Mouse (Mus musculus): ENCODE results near the gene Hsf2. TPM values are rescaled to one million over a fixed set of nuclear protein-coding genes. Genes with fewer than 3 reads are reported as not detected.

Hsf2 gene
- total RNA-seq, 2 experiments from 2014 or later, result 29.2 to 30.2 TPM

- intact Hi-C loops (cut with DNase I), result no loop called here
- DNase-seq (ENCODE audit: extremely low spot score in 1 of 2, low spot score in 2 of 2), result no peak
- TF ChIP-seq CTCF (IDR thresholded peaks at IDR 0.05), result no peak
- Histone ChIP-seq H3K27ac (no peak overlapping the region), H3K4me3 (no peak overlapping the region)
Measured at GRCm38 (mm10) chr10:57484741-57485140, 1.4 kb upstream of the Hsf2 start.

GRCm38 (mm10) chr10:57486542-57487071 is 422 bp downstream of the Hsf2 start:
- Histone ChIP-seq H3K27ac (peak overlapping the region; percentile 94), H3K4me3 (peak overlapping the region; percentile 94)
- DNase-seq (ENCODE audit: extremely low spot score in 1 of 2, low spot score in 2 of 2), result peak in 1 of 2 experiments; percentile 76
- intact Hi-C loops (cut with DNase I), result loop anchor here (1.0 kb wide), 1 partner anchor 45 kb away; no protein-coding TSS in a partner anchor
- TF ChIP-seq CTCF (IDR thresholded peaks at IDR 0.05), result no peak

GRCm38 (mm10) chr10:57487201-57487600 is 1.0 kb downstream of the Hsf2 start:
- no peak for DNase-seq (ENCODE audit: extremely low spot score in 1 of 2, low spot score in 2 of 2)
- intact Hi-C loops (cut with DNase I), result no loop called here
- peak overlapping the region; percentile 94; the same call in 1 of the 2 replicates for H3K27ac ChIP-seq
- no peak for TF ChIP-seq CTCF (IDR thresholded peaks at IDR 0.05)
- peak overlapping the region; percentile 94 for H3K4me3 ChIP-seq

GRCm38 (mm10) chr10:57488591-57488990 is 2.4 kb downstream of the Hsf2 start:
- intact Hi-C loops (cut with DNase I), result no loop called here
- no peak for DNase-seq (ENCODE audit: extremely low spot score in 1 of 2, low spot score in 2 of 2)
- Histone ChIP-seq H3K4me3 (no peak overlapping the region), H3K27ac (no peak overlapping the region)
- TF ChIP-seq CTCF (IDR thresholded peaks at IDR 0.05), result no peak; the same call in 1 of the 2 replicates

- no peak overlapping the region for H3K4me3 ChIP-seq
- no peak for TF ChIP-seq CTCF (IDR thresholded peaks at IDR 0.05)
- intact Hi-C loops (cut with DNase I), result no loop called here
- no peak overlapping the region for H3K27ac ChIP-seq
- DNase-seq (ENCODE audit: extremely low spot score in 1 of 2, low spot score in 2 of 2), result no peak
Measured at GRCm38 (mm10) chr10:57492050-57492449, 5.9 kb downstream of the Hsf2 start.

GRCm38 (mm10) chr10:57499414-57500156 is 13.4 kb downstream of the Hsf2 start:
- intact Hi-C loops (cut with DNase I), result no loop called here
- DNase-seq (ENCODE audit: extremely low spot score in 1 of 2, low spot score in 2 of 2), result no peak
- TF ChIP-seq CTCF (IDR thresholded peaks at IDR 0.05), result no peak
- Histone ChIP-seq H3K27ac (no peak overlapping the region), H3K4me3 (no peak overlapping the region)

- intact Hi-C loops (cut with DNase I), result loop anchor here (5.0 kb wide), 1 partner anchor 778 kb away; no protein-coding TSS in a partner anchor
- no peak overlapping the region for H3K27ac ChIP-seq
- H3K4me3 ChIP-seq, result no peak overlapping the region
- no peak for DNase-seq (ENCODE audit: extremely low spot score in 1 of 2, low spot score in 2 of 2)
- no peak for TF ChIP-seq CTCF (IDR thresholded peaks at IDR 0.05)
Measured at GRCm38 (mm10) chr10:57514616-57515015, 28.4 kb downstream of the Hsf2 start.

GRCm38 (mm10) chr10:57515278-57515677 is 29.1 kb downstream of the Hsf2 start:
- intact Hi-C loops (cut with DNase I), result no loop called here
- Histone ChIP-seq H3K4me3 (no peak overlapping the region), H3K27ac (no peak overlapping the region)
- DNase-seq (ENCODE audit: extremely low spot score in 1 of 2, low spot score in 2 of 2), result no peak
- no peak for TF ChIP-seq CTCF (IDR thresholded peaks at IDR 0.05)

GRCm38 (mm10) chr10:57526469-57526868 is 40.3 kb downstream of the Hsf2 start:
- intact Hi-C loops (cut with DNase I), result loop anchor here (10.0 kb wide), 1 partner anchor 948 kb away; no protein-coding TSS in a partner anchor
- TF ChIP-seq CTCF (IDR thresholded peaks at IDR 0.05), result no peak

GRCm38 (mm10) chr10:57531076-57531475 is 44.9 kb downstream of the Hsf2 start:
- Histone ChIP-seq H3K4me3 (peak overlapping the region; percentile 91), H3K27ac (no peak overlapping the region)
- DNase-seq (ENCODE audit: extremely low spot score in 1 of 2, low spot score in 2 of 2), result peak in 1 of 2 experiments; percentile 29
- TF ChIP-seq CTCF (IDR thresholded peaks at IDR 0.05), result no peak
- intact Hi-C loops (cut with DNase I), result loop anchor here (1.0 to 10.0 kb wide), 3 partner anchors 45 to 724 kb away; partner anchors contain the start of genes Gcc2, Hsf2 and Pkib

More at GRCm38 (mm10) chr10:57526469-57526868, 40.3 kb downstream of the Hsf2 start:
- Histone ChIP-seq H3K4me3 (no peak overlapping the region), H3K27ac (no peak overlapping the region)
- DNase-seq (ENCODE audit: extremely low spot score in 1 of 2, low spot score in 2 of 2), result no peak

- DNase-seq (ENCODE audit: extremely low spot score in 1 of 2, low spot score in 2 of 2), result no peak
- peak overlapping the region; percentile 91 for H3K4me3 ChIP-seq
- intact Hi-C loops (cut with DNase I), result loop anchor here (1.0 to 10.0 kb wide), 3 partner anchors 45 to 723 kb away; partner anchors contain the start of genes Gcc2, Hsf2 and Pkib
- no peak for TF ChIP-seq CTCF (IDR thresholded peaks at IDR 0.05)
- peak overlapping the region; percentile 95 for H3K27ac ChIP-seq
Measured at GRCm38 (mm10) chr10:57531616-57532217, 45.5 kb downstream of the Hsf2 start.

Data from left cerebral cortex, adult 2 months (tissue).